Mouse (Mus musculus) thymus, postnatal 0 days (tissue): ENCODE data around the gene Osbpl8. TPM values are rescaled to one million over a fixed set of nuclear protein-coding genes. Genes with fewer than 3 reads are reported as not detected.
"Not testable (repeated sequence)": the region's sequence is repeated elsewhere in the genome, so short reads cannot be mapped to it uniquely, and the experiment has no call there.

ENCODE experiments used
- DNase-seq: peaks from one replicate; pipeline ENCODE4 v3.0.0-alpha.2; 2015; ENCODE audit warnings: low spot score
- polyA plus RNA-seq: library from polyadenylated mRNA; unstranded; fragments of >200 nt; fragmentation: Nextera tagmentation; extraction: Ambion mirVana; gene quantifications from 2 replicates; pipeline ENCODE4 v1.2.1, GENCODE M21; 2015

Gene Osbpl8
- polyA plus RNA-seq, 1 experiment from 2014 or later, result 35.3 TPM

GRCm38 (mm10) chr10:111183634-111184270, 19.2 kb downstream of the Osbpl8 start:
- DNase-seq, result no peak

- DNase-seq, result no peak
Measured at GRCm38 (mm10) chr10:111185574-111186269, 21.2 kb downstream of the Osbpl8 start.

- DNase-seq, result no peak
Measured at GRCm38 (mm10) chr10:111189022-111189555, 24.5 kb downstream of the Osbpl8 start.

GRCm38 (mm10) chr10:111190110-111190795, 25.7 kb downstream of the Osbpl8 start:
- DNase-seq, result no peak

- DNase-seq, result no peak
Measured at GRCm38 (mm10) chr10:111193536-111193935, 29.0 kb downstream of the Osbpl8 start.

- no peak for DNase-seq
Measured at GRCm38 (mm10) chr10:111196191-111196590, 31.6 kb downstream of the Osbpl8 start.

GRCm38 (mm10) chr10:111198705-111199104, 34.2 kb downstream of the Osbpl8 start:
- DNase-seq, result not testable (repeated sequence)

- DNase-seq, result no peak
Measured at GRCm38 (mm10) chr10:111201120-111201519, 36.6 kb downstream of the Osbpl8 start.

- DNase-seq, result no peak
Measured at GRCm38 (mm10) chr10:111201666-111202065, 37.1 kb downstream of the Osbpl8 start.

- DNase-seq, result no peak
Measured at GRCm38 (mm10) chr10:111204089-111204488, 39.5 kb downstream of the Osbpl8 start.

GRCm38 (mm10) chr10:111205421-111205820, 40.9 kb downstream of the Osbpl8 start:
- no peak for DNase-seq

GRCm38 (mm10) chr10:111207386-111207785, 42.8 kb downstream of the Osbpl8 start:
- no peak for DNase-seq

GRCm38 (mm10) chr10:111214084-111214483, 49.5 kb downstream of the Osbpl8 start:
- no peak for DNase-seq

GRCm38 (mm10) chr10:111214696-111215095, 50.1 kb downstream of the Osbpl8 start:
- DNase-seq, result no peak

- no peak for DNase-seq
Measured at GRCm38 (mm10) chr10:111215572-111215971, 51.0 kb downstream of the Osbpl8 start.

- DNase-seq, result no peak
Measured at GRCm38 (mm10) chr10:111216111-111216510, 51.6 kb downstream of the Osbpl8 start.

GRCm38 (mm10) chr10:111222535-111222934, 58.0 kb downstream of the Osbpl8 start:
- no peak for DNase-seq

- no peak for DNase-seq
Measured at GRCm38 (mm10) chr10:111223218-111223830, 58.8 kb downstream of the Osbpl8 start.

GRCm38 (mm10) chr10:111224696-111225095, 60.1 kb downstream of the Osbpl8 start:
- DNase-seq, result no peak

- peak; percentile 89 for DNase-seq
Measured at GRCm38 (mm10) chr10:111226508-111226907, 62.0 kb downstream of the Osbpl8 start.

GRCm38 (mm10) chr10:111232237-111232636, 67.7 kb downstream of the Osbpl8 start:
- not testable (repeated sequence) for DNase-seq
